Mouse (Mus musculus) spleen, postnatal 36 days (tissue): ENCODE results near the gene Tmem177.

Experiments used
- DNase-seq, 2 experiments: peaks; one replicate each; pipeline ENCODE4 v3.0.0; 2022; ENCODE audit warnings: low spot score in 2 of 2, mixed read lengths in 1 of 2

Gene Tmem177

GRCm38 (mm10) chr1:119889347-119889746, 23.7 kb downstream of the Tmem177 start:
- no peak for DNase-seq

- no peak for DNase-seq
Observed at GRCm38 (mm10) chr1:119886320-119886719, 26.7 kb downstream of the Tmem177 start.

- no peak for DNase-seq
Observed at GRCm38 (mm10) chr1:119884272-119884671, 28.7 kb downstream of the Tmem177 start.

- no peak for DNase-seq
Observed at GRCm38 (mm10) chr1:119878909-119879308, 34.1 kb downstream of the Tmem177 start.

- no peak for DNase-seq
Observed at GRCm38 (mm10) chr1:119877469-119877868, 35.5 kb downstream of the Tmem177 start.

GRCm38 (mm10) chr1:119868395-119869161, 44.4 kb downstream of the Tmem177 start:
- DNase-seq = no peak

- DNase-seq = no peak
Observed at GRCm38 (mm10) chr1:119867300-119867699, 45.7 kb downstream of the Tmem177 start.

- no peak for DNase-seq
Observed at GRCm38 (mm10) chr1:119865311-119865710, 47.7 kb downstream of the Tmem177 start.

- DNase-seq = no peak
Observed at GRCm38 (mm10) chr1:119863507-119864296, 49.3 kb downstream of the Tmem177 start.

- no peak for DNase-seq
Observed at GRCm38 (mm10) chr1:119859566-119859965, 53.4 kb downstream of the Tmem177 start.
